Mouse (Mus musculus) neutrophil, adult 59 days (primary cell): ENCODE results near the gene Lsm8. TPM values are rescaled to one million over a fixed set of nuclear protein-coding genes. Genes with fewer than 3 reads are reported as not detected.

Experiments
- total RNA-seq, 2 experiments: library from RNA; stranded (reverse); gene quantifications; 1 replicate in 1 of 2; 2 replicates in 1 of 2; pipeline ENCODE4 v1.2.4; 2023

Lsm8 gene
- 10 to 100 TPM; 28.1 to 35.0 TPM for total RNA-seq

DNA sequence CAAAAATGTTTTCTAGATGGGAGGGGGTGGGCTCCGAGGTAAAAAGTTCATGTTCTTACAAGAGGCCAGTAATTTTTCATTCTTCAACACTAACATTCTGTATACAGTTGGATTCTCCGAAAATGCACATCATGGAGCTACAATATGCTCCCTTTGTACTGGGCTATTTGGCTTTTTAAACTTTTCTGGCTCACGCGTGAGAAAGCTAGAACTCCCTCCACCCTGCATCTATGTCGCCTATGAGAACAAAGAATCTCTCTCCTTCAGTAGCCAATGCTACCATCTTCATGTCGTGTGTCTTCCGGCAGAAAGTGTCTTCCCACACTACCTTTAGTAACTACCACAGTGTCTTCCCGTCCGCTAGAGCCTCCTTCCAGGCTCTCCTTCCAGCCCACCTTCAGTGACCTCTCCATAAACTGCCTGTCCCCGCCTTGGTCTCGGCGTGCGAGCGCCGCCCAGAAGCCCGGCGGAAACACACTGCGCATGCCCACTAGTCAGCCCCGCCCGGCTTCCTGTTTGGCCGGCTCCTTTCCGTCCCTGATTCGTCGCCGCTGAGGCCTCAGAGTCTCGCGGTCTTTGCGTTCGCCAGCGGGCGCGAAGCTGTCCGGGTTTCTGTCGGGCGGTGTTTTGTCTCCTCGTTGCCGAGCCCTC, at the start of gene Lsm8:
Lsm8 (plus strand) TSS at position 529 of the 651 bp plus-strand sequence.

DNA sequence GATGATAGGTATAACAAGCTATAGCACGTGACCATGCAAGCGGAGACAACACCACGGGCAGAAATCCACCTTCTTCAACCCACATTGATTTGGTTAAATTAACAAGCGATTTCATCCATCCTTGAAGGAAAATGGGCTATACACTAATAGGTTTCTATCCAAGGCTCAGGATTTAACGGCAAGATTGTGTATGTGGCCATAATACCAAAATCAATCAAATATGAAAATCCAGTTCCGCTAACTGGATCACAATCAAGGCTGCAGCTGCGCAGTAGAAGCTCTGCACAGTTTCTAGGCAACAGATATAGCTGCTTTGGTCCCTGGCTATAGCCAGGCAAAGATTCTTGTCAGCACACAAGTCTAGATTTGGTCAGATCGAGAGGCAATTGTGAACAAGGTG, 17.6 kb downstream of the Lsm8 start, which contains the start of gene Ankrd7:
Ankrd7 (plus strand) TSS at position 301 of the 400 bp plus-strand sequence.

Other genes starting within 250 kb of the Lsm8 start
- gene Ankrd7, start 17.7 kb downstream of the Lsm8 start, total RNA-seq, result not detected